Mouse (Mus musculus): Measurements from ENCODE around the gene Fbxw10.

DNA sequence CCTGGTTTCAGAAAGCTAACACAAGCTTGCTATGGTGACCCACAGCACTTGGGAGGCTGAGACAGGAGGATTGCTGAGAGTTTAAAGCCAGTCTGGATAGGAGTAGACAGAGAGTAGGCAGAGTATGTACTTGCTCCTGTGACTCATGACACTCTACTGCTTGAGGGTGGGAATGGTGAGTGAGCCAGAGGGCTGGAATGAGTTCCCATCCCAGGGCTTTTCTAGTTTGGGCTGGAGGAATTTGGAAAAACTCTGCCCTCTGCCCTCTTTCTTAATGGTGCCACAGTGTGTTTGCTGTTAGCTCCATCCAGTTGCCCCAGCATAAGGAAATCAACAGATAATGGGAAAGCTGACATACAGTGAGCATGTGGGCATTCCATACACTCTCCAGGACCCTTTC, 15.0 kb upstream of the Fbxw10 start:
- TF ChIP-seq CTCF (conservative IDR thresholded peaks at IDR 0.05; ENCODE audit: low read length) (no peak), POU5F1 (IDR thresholded peaks at IDR 0.05; ENCODE audit: borderline replicate concordance, low read length) (no peak)
